9 mouse cellular contexts compared by ENCODE assay signal in genomic region chr9:65975886-65976285, GRCm38 (mm10).
DNase-seq lines count a peak whose midpoint lies in the region; ATAC-seq and TF ChIP-seq lines count a peak whose summit lies in the region.
"Had no signal": no experiment of that assay in that cellular context is flagged by ENCODE, and none has a peak within 500 bp of the region (broad histone marks: within the 10 kb centered on the region; RNA-seq: fewer than 3 reads in every experiment).

No protein-coding gene starts in this region.

- no peaks in the 10 kb centered on the region for H3K36me3 ChIP-seq in kidney, embryonic 15.5 days
- H3K36me3 ChIP-seq: stomach, embryonic 15.5 days had no signal

- no peak for ATAC-seq in kidney, embryonic 15.5 days (replicated peaks; ENCODE audit: low FRiP score)
- ATAC-seq in megakaryocyte, adult 5-6 weeks (ENCODE audit: poor library complexity, severe bottlenecking): no peak

- no peaks in the 10 kb centered on the region for H3K9me3 ChIP-seq in kidney, embryonic 15.5 days (replicated peaks)
- H3K9me3 ChIP-seq: stomach, embryonic 15.5 days had no signal

- DNase-seq in kidney, postnatal 36 days: peak; percentile 8 to 59
- DNase-seq in adrenal gland, adult 2 months: peak; percentile 17
- peak; percentile 42 to 59 for DNase-seq in cerebellum, adult 2 months
- DNase-seq in layer of hippocampus, adult 18-20 months (ENCODE audit: low spot score in 2 of 2): peak; percentile 13 to 60
- no peak for DNase-seq in thymus, postnatal 25 days

- no peak for TF ChIP-seq POLR2A in cerebellum, adult 2 months (IDR thresholded peaks at IDR 0.05; ENCODE audit: borderline replicate concordance, insufficient read depth, low read length)

- no peak overlapping the region for H3K4me2 ChIP-seq in kidney, embryonic 15.5 days
- H3K4me2 ChIP-seq: stomach, embryonic 15.5 days had no signal

- no peak overlapping the region for H3K4me3 ChIP-seq in kidney, embryonic 15.5 days (replicated peaks)
- no peak overlapping the region for H3K4me3 ChIP-seq in cerebellum, adult 2 months (replicated peaks; ENCODE audit: insufficient read depth, low read depth, low read length)
- H3K4me3 ChIP-seq: stomach, embryonic 15.5 days had no signal

- H3K4me1 ChIP-seq in kidney, embryonic 15.5 days: no peaks in the 10 kb centered on the region; the same call in 1 of the 2 replicates
- peaks cover 3% of the 10 kb centered on the region; the same call in 1 of the 2 replicates for H3K4me1 ChIP-seq in cerebellum, adult 2 months (ENCODE audit: control insufficient read depth, insufficient read depth, low read length)
- H3K4me1 ChIP-seq: stomach, embryonic 15.5 days had no signal

- H3K27me3 ChIP-seq in kidney, embryonic 15.5 days: no peaks in the 10 kb centered on the region
- H3K27me3 ChIP-seq in cerebellum, adult 2 months (ENCODE audit: control insufficient read depth, insufficient read depth, low read length): no peaks in the 10 kb centered on the region
- H3K27me3 ChIP-seq: stomach, embryonic 15.5 days had no signal

- no peak overlapping the region for H3K27ac ChIP-seq in kidney, embryonic 15.5 days
- H3K27ac ChIP-seq in cerebellum, adult 2 months (ENCODE audit: insufficient read depth, low read length): no peak overlapping the region
- H3K27ac ChIP-seq: kidney, postnatal 0 days; stomach, embryonic 15.5 days had no signal

- no peak overlapping the region for H3K9ac ChIP-seq in kidney, embryonic 15.5 days
- H3K9ac ChIP-seq: stomach, embryonic 15.5 days had no signal

- no peak for TF ChIP-seq CTCF in cerebellum, adult 2 months (IDR thresholded peaks at IDR 0.05; ENCODE audit: borderline replicate concordance, insufficient read depth, low read depth, low read length)
